Mouse (Mus musculus): ENCODE data around the gene Usp7.

GRCm38 (mm10) chr16:8768588-8768987, 23.5 kb downstream of the Usp7 start:
- TF ChIP-seq CTCF (conservative IDR thresholded peaks at IDR 0.05; ENCODE audit: insufficient read depth, insufficient read length, low read depth, low read length) (no peak), POLR2A (IDR thresholded peaks at IDR 0.05; ENCODE audit: low read depth, low read length) (no peak)
